Mouse (Mus musculus) hindbrain, embryonic 12.5 days (tissue): Measurements from ENCODE around the gene Flt1. TPM values are rescaled to one million over a fixed set of nuclear protein-coding genes. Genes with fewer than 3 reads are reported as not detected.

Source experiments
- ATAC-seq: fragments of 200-750 bp; cut with Nextera tagmentation; 2 replicates; pipeline ENCODE4 v1.8.0; 2017; ENCODE audit warnings: moderate TSS enrichment; ENCODE audit not compliant: low FRiP score
- H3K27ac ChIP-seq: fragments of 300-500 bp; sonication (generic); 2 replicates; pipeline ENCODE4 v1.5.1; 2016; ENCODE audit warnings: mild to moderate bottlenecking
- H3K27me3 ChIP-seq: fragments of 300-500 bp; sonication (generic); 2 replicates; pipeline ENCODE4 v1.6.1; 2016; ENCODE audit warnings: mild to moderate bottlenecking
- H3K36me3 ChIP-seq: fragments of 300-500 bp; sonication (generic); 2 replicates; pipeline ENCODE4 v1.6.1; 2016; ENCODE audit warnings: mild to moderate bottlenecking
- H3K4me1 ChIP-seq: fragments of 300-500 bp; sonication (generic); 2 replicates; pipeline ENCODE4 v1.6.1; 2016
- H3K4me2 ChIP-seq: fragments of 300-500 bp; sonication (generic); replicated peaks from 2 replicates; pipeline ENCODE4 v1.6.1; 2016; ENCODE audit warnings: mild to moderate bottlenecking
- H3K4me3 ChIP-seq: fragments of 300-500 bp; sonication (generic); 2 replicates; pipeline ENCODE4 v1.5.1; 2016; ENCODE audit warnings: mild to moderate bottlenecking
- H3K9ac ChIP-seq: fragments of 300-500 bp; sonication (generic); 2 replicates; pipeline ENCODE4 v1.6.1; 2016; ENCODE audit warnings: mild to moderate bottlenecking, moderate library complexity
- H3K9me3 ChIP-seq: fragments of 300-500 bp; sonication (generic); replicated peaks from 2 replicates; pipeline ENCODE4 v1.6.1; 2016; ENCODE audit warnings: mild to moderate bottlenecking
- WGBS: fragments of 180-500 bp; shearing (Covaris S2); methylation state at CpG from one replicate; pipeline ENCODE4 v1.1.7; 2016; 5-methylcytosine and 5-hydroxymethylcytosine counted together
- polyA plus RNA-seq: library from polyadenylated mRNA; unstranded; fragments of >200 nt; fragmentation: Nextera tagmentation; extraction: Ambion mirVana; gene quantifications from 2 replicates; pipeline ENCODE4 v1.2.1, GENCODE M21; 2016

Flt1 gene
- polyA plus RNA-seq, 1 experiment from 2014 or later: 14.6 TPM

DNA sequence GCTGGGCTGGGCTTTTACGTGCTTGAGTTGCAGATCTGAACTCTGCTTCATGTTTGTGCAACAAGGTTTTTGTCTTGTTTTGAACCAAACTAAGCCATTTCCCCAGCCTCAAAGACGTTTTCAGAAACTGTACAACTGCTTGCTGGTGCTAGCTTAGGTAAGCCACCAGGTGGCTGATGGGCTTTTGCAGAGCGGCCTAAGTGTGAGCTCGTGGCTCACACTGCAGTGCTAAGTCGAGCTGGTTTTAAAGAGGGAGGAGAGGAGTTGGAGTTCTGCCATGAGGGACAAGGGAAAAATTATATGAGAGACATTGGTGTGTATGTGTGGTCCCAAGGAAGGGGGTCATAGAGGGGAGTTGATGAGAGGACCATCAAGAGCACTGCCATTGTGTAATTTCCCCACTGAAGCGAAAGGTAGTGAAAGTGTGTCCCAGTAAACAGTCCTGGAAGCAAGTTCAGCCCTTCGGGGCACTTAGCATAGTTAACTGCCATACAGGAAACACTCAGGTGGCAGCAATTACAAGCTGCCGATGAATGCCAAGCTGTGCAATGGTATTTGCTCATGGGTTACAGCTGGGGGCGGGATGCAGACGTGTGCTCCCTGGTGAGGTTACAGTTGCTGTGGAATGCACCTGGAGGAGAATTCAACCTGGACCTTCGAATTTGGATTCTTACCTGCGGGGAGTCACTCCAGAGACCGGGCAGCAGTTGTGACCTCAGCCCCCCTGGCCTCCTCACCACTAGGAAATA is 173.8 kb downstream of the Flt1 start:
- Histone ChIP-seq H3K36me3 (peaks cover 25% of the 10 kb centered on the region), H3K27ac (no peak overlapping the region), H3K9me3 (no peaks in the 10 kb centered on the region), H3K27me3 (no peaks in the 10 kb centered on the region), H3K4me3 (no peak overlapping the region), H3K4me1 (no peaks in the 10 kb centered on the region), H3K4me2 (no peak overlapping the region), H3K9ac (no peak overlapping the region)
- 75% methylated on average over 13 of the region's 13 CpGs for WGBS
- no peak for ATAC-seq

DNA sequence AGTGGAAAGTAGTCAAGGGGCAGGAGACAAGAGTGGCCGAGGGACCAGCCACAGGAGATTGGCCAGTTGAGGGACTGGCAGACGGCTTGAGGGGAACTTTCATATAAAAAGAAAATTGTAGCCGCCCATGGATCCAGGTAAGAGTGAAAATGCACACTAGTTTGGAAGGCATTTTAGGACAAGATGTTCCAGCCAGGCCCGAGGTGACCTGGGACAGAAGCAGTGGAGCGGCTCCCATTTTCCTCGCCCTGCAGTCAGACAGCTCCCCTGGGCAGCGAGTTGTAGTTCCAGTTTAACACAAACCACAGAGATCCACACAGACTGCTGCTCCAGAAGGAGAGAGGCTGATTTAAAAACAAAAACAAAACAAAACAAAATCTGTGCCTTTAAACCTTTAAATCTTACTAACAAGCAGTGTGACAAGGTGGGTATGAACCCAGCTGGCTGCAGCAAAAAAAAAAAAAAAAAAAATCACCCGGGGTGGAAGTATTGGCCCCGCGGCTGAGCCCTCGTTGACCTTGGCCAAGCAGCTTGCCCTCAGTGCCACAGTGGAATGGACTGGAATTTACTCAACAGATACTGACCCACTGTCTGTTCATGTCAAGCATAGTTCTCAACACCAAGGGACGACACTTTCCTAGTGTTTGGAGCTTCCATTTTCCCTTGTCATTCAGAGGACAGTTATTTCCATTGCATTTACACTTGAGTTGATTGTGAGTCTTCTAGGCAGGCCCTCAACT is 176.6 kb downstream of the Flt1 start:
- Histone ChIP-seq H3K9ac (no peak overlapping the region), H3K27ac (no peak overlapping the region), H3K4me1 (no peaks in the 10 kb centered on the region), H3K9me3 (no peaks in the 10 kb centered on the region), H3K27me3 (no peaks in the 10 kb centered on the region), H3K4me2 (no peak overlapping the region), H3K36me3 (peaks cover 38% of the 10 kb centered on the region), H3K4me3 (no peak overlapping the region)
- 92% methylated on average over 12 of the region's 12 CpGs for WGBS
- ATAC-seq: no peak

GRCm38 (mm10) chr5:147545731-147546241 is 180.0 kb downstream of the Flt1 start:
- no peaks in the 10 kb centered on the region for H3K9me3 ChIP-seq
- H3K9ac ChIP-seq: no peak overlapping the region
- no peaks in the 10 kb centered on the region for H3K27me3 ChIP-seq
- no peaks in the 10 kb centered on the region for H3K4me1 ChIP-seq
- 71% methylated on average over 11 of the region's 11 CpGs for WGBS
- no peak overlapping the region for H3K4me2 ChIP-seq
- H3K4me3 ChIP-seq: no peak overlapping the region
- H3K36me3 ChIP-seq: peaks cover 51% of the 10 kb centered on the region
- ATAC-seq: no peak
- H3K27ac ChIP-seq: no peak overlapping the region

GRCm38 (mm10) chr5:147542291-147542690 is 183.5 kb downstream of the Flt1 start:
- H3K4me3 ChIP-seq: no peak overlapping the region
- no peaks in the 10 kb centered on the region for H3K9me3 ChIP-seq
- ATAC-seq: no peak
- H3K27ac ChIP-seq: no peak overlapping the region
- no peak overlapping the region for H3K4me2 ChIP-seq
- WGBS: 83% methylated on average over 6 of the region's 6 CpGs
- no peaks in the 10 kb centered on the region for H3K4me1 ChIP-seq
- H3K27me3 ChIP-seq: no peaks in the 10 kb centered on the region
- no peak overlapping the region for H3K9ac ChIP-seq
- peaks cover 53% of the 10 kb centered on the region for H3K36me3 ChIP-seq

DNA sequence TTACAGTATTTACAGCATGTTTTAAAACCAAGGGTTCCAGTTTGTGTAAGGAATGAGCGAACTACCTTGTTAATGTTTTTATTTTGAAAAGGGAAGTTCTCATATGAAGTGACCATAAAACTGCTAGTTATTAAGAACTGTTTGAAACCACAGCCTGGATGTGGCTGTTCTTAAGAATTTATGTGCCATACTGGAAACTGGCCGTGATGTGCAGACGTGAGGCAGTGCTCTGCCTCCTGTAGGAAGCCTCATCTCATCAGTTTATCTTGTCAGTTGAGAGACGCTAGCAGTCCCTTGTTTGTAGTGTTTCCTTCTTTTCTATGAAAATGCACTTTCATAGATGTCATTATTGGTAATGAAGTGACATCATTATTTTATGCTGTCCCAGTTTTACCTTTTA is 186.0 kb downstream of the Flt1 start:
- H3K4me3 ChIP-seq: no peak overlapping the region
- H3K27ac ChIP-seq: no peak overlapping the region
- H3K9me3 ChIP-seq: no peaks in the 10 kb centered on the region
- no peaks in the 10 kb centered on the region for H3K27me3 ChIP-seq
- peaks cover 55% of the 10 kb centered on the region for H3K36me3 ChIP-seq
- ATAC-seq: no peak
- 94% methylated on average over 4 of the region's 4 CpGs for WGBS
- H3K4me1 ChIP-seq: no peaks in the 10 kb centered on the region
- no peak overlapping the region for H3K4me2 ChIP-seq
- H3K9ac ChIP-seq: no peak overlapping the region

GRCm38 (mm10) chr5:147539409-147539808 is 186.4 kb downstream of the Flt1 start:
- H3K4me3 ChIP-seq: no peak overlapping the region
- H3K27me3 ChIP-seq: no peaks in the 10 kb centered on the region
- H3K9ac ChIP-seq: no peak overlapping the region
- WGBS: 95% methylated on average over 4 of the region's 4 CpGs
- peaks cover 54% of the 10 kb centered on the region for H3K36me3 ChIP-seq
- no peaks in the 10 kb centered on the region for H3K4me1 ChIP-seq
- no peak for ATAC-seq
- no peaks in the 10 kb centered on the region for H3K9me3 ChIP-seq
- H3K27ac ChIP-seq: no peak overlapping the region
- no peak overlapping the region for H3K4me2 ChIP-seq

GRCm38 (mm10) chr5:147532031-147532430 is 193.8 kb downstream of the Flt1 start:
- Histone ChIP-seq H3K9ac (no peak overlapping the region), H3K27me3 (no peaks in the 10 kb centered on the region), H3K36me3 (peaks cover 27% of the 10 kb centered on the region), H3K27ac (no peak overlapping the region), H3K4me2 (no peak overlapping the region), H3K4me1 (no peaks in the 10 kb centered on the region), H3K9me3 (no peaks in the 10 kb centered on the region), H3K4me3 (no peak overlapping the region)
- ATAC-seq: no peak
- 94% methylated on average over 6 of the region's 6 CpGs for WGBS

DNA sequence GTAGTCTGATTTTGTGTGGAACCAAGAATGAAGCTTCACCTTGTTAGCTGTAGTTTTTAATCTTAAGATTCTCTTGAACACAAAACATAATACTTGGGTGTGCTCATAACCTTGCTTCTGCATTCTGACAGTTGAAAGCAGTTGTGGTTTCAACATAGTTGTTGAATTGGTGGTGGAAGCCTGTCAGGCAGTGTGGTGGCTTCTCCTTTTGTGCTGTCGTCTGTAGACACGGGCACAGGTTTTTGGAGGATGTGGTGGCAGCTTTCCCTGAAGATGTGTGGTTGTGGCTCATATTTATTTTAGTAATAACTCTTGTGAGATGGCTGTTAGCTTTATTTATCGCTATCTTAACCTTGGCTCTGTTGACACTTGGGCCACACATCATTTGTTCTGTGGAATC is 198.0 kb downstream of the Flt1 start:
- WGBS: 92% methylated on average over 3 of the region's 3 CpGs
- no peak overlapping the region for H3K4me3 ChIP-seq
- H3K4me2 ChIP-seq: no peak overlapping the region
- no peak for ATAC-seq
- H3K9ac ChIP-seq: no peak overlapping the region
- H3K27ac ChIP-seq: no peak overlapping the region
- H3K36me3 ChIP-seq: peaks cover 26% of the 10 kb centered on the region
- H3K9me3 ChIP-seq: no peaks in the 10 kb centered on the region
- no peaks in the 10 kb centered on the region for H3K4me1 ChIP-seq
- no peaks in the 10 kb centered on the region for H3K27me3 ChIP-seq

GRCm38 (mm10) chr5:147527006-147527405 is 198.8 kb downstream of the Flt1 start:
- ATAC-seq: no peak

More at GRCm38 (mm10) chr5:147527006-147527405, 198.8 kb downstream of the Flt1 start:
- Histone ChIP-seq H3K27ac (no peak overlapping the region), H3K4me1 (no peaks in the 10 kb centered on the region), H3K4me2 (no peak overlapping the region), H3K9ac (no peak overlapping the region), H3K36me3 (peaks cover 30% of the 10 kb centered on the region), H3K4me3 (no peak overlapping the region), H3K27me3 (no peaks in the 10 kb centered on the region), H3K9me3 (no peaks in the 10 kb centered on the region)
- 94% methylated on average over 6 of the region's 6 CpGs for WGBS

Other genes with a start within 250 kb of the Flt1 start
- 469 and 476 TPM in 2 replicates for gene Pomp, start 134.4 kb upstream of the Flt1 start, polyA plus RNA-seq
- 3.5 and 3.6 TPM in 2 replicates for gene Slc46a3, start 168.8 kb upstream of the Flt1 start, polyA plus RNA-seq
- 48.9 and 49.7 TPM in 2 replicates for gene Mtus2, start 231.3 kb upstream of the Flt1 start, polyA plus RNA-seq